Mouse (Mus musculus) MEL (cell line): ENCODE measurements around the gene Col25a1. TPM values are rescaled to one million over a fixed set of nuclear protein-coding genes. Genes with fewer than 3 reads are reported as not detected.

ENCODE experiments used
- DNase-seq: peaks from one replicate; pipeline ENCODE4 v3.0.0; 2011; ENCODE audit warnings: low read depth, low spot score
- H3K27ac ChIP-seq: 2 replicates; pipeline ENCODE4 v1.5.1; 2012; ENCODE audit warnings: low read depth, mild to moderate bottlenecking, control low read depth, low read length, moderate library complexity; ENCODE audit not compliant: control insufficient read depth
- H3K27me3 ChIP-seq, 2 experiments: fragments of 150-350 bp in 1 of 2; sonication (generic) in 1 of 2; 2 replicates each; pipeline ENCODE4 v1.6.1; 2012; ENCODE audit warnings: low read length in 2 of 2, mild to moderate bottlenecking in 2 of 2, improper control_type of control experiment in 1 of 2, moderate library complexity in 1 of 2; ENCODE audit not compliant: insufficient read depth in 2 of 2, control insufficient read depth in 1 of 2
- H3K36me3 ChIP-seq, 2 experiments: 2 replicates each; pipeline ENCODE4 v1.6.1; 2012 to 2014; ENCODE audit warnings: low read length in 2 of 2, improper control_type of control experiment in 1 of 2, inconsistent platforms in 1 of 2, mild to moderate bottlenecking in 1 of 2; ENCODE audit not compliant: insufficient read depth in 2 of 2, control insufficient read depth in 1 of 2
- H3K4me1 ChIP-seq, 2 experiments: fragments of 150-350 bp in 1 of 2; sonication (generic) in 1 of 2; 2 replicates each; pipeline ENCODE4 v1.6.1; 2012; ENCODE audit warnings: low read length in 2 of 2, improper control_type of control experiment in 1 of 2, mild to moderate bottlenecking in 1 of 2; ENCODE audit not compliant: insufficient read depth in 2 of 2, control insufficient read depth in 1 of 2
- H3K4me3 ChIP-seq, 2 experiments: fragments of 150-350 bp in 1 of 2; sonication (generic) in 1 of 2; 2 replicates each; pipeline ENCODE4 v1.5.1; 2012; ENCODE audit warnings: low read depth in 2 of 2, low read length in 2 of 2, mild to moderate bottlenecking in 2 of 2, moderate library complexity in 2 of 2, control low read depth in 1 of 2, improper control_type of control experiment in 1 of 2; ENCODE audit not compliant: control insufficient read depth in 1 of 2, insufficient read depth in 1 of 2
- H3K79me2 ChIP-seq: 2 replicates; pipeline ENCODE4 v1.6.1; 2012; ENCODE audit warnings: mild to moderate bottlenecking, low read length, moderate library complexity; ENCODE audit not compliant: control insufficient read depth, poor library complexity, insufficient read depth
- H3K9ac ChIP-seq: 2 replicates; pipeline ENCODE4 v1.6.1; 2012; ENCODE audit warnings: low read depth, mild to moderate bottlenecking, control low read depth, low read length, moderate library complexity; ENCODE audit not compliant: control insufficient read depth, poor library complexity, severe bottlenecking
- H3K9me3 ChIP-seq: fragments of 150-350 bp; sonication (generic); replicated peaks from 2 replicates; pipeline ENCODE4 v1.6.1; 2012; ENCODE audit warnings: mild to moderate bottlenecking, low read length, improper control_type of control experiment, moderate library complexity; ENCODE audit not compliant: insufficient read depth
- CHD1 ChIP-seq: IDR thresholded peaks from 2 replicates; pipeline ENCODE4 v1.6.1; 2012; ENCODE audit warnings: low read depth, mild to moderate bottlenecking, inconsistent platforms, low read length, improper control_type of control experiment
- CTCF ChIP-seq, 3 experiments: IDR thresholded peaks in 2 of 3; conservative IDR thresholded peaks in 1 of 3; 2 replicates each; pipeline ENCODE4 v1.5.1; 2011 to 2012; ENCODE audit warnings: low read length in 3 of 3, low read depth in 2 of 3, mild to moderate bottlenecking in 2 of 3, improper control_type of control experiment in 1 of 3, inconsistent platforms in 1 of 3, mixed read lengths in 1 of 3, moderate library complexity in 1 of 3; ENCODE audit not compliant: control insufficient read depth in 1 of 3, insufficient read depth in 1 of 3, poor library complexity in 1 of 3, severe bottlenecking in 1 of 3
- E2F4 ChIP-seq: IDR thresholded peaks from 2 replicates; pipeline ENCODE4 v1.6.1; 2011; ENCODE audit warnings: low read depth, low read length, improper control_type of control experiment, borderline replicate concordance
- ETS1 ChIP-seq: IDR thresholded peaks from 2 replicates; pipeline ENCODE4 v1.6.1; 2012; ENCODE audit warnings: low read depth, mild to moderate bottlenecking, inconsistent platforms, low read length, improper control_type of control experiment, moderate library complexity
- GABPA ChIP-seq: IDR thresholded peaks from 2 replicates; pipeline ENCODE4 v1.6.1; 2012; ENCODE audit warnings: low read depth, mild to moderate bottlenecking, inconsistent platforms, low read length, improper control_type of control experiment, moderate library complexity
- HCFC1 ChIP-seq: IDR thresholded peaks from 2 replicates; pipeline ENCODE4 v1.6.1; 2012; ENCODE audit warnings: low read depth, mild to moderate bottlenecking, inconsistent platforms, low read length, improper control_type of control experiment, moderate library complexity
- MAFK ChIP-seq: IDR thresholded peaks from 2 replicates; pipeline ENCODE4 v1.6.1; 2011; ENCODE audit warnings: low read depth, mild to moderate bottlenecking, low read length, improper control_type of control experiment, borderline replicate concordance
- MAX ChIP-seq: IDR thresholded peaks from 2 replicates; pipeline ENCODE4 v1.6.1; 2011; ENCODE audit warnings: low read length, improper control_type of control experiment
- MAZ ChIP-seq: IDR thresholded peaks from 2 replicates; pipeline ENCODE4 v1.6.1; 2012; ENCODE audit warnings: low read depth, mild to moderate bottlenecking, inconsistent platforms, low read length, improper control_type of control experiment
- MYC ChIP-seq: IDR thresholded peaks from 2 replicates; pipeline ENCODE4 v1.6.1; 2011; ENCODE audit warnings: low read depth, mild to moderate bottlenecking, low read length, improper control_type of control experiment, moderate library complexity
- NELFE ChIP-seq: IDR thresholded peaks from 2 replicates; pipeline ENCODE4 v1.6.1; 2011; ENCODE audit warnings: low read depth, low read length, improper control_type of control experiment
- NRF1 ChIP-seq: IDR thresholded peaks from 2 replicates; pipeline ENCODE4 v1.6.1; 2014; ENCODE audit warnings: low read depth, mild to moderate bottlenecking, inconsistent platforms, low read length, improper control_type of control experiment, moderate library complexity; ENCODE audit not compliant: poor library complexity, insufficient read depth, severe bottlenecking
- POLR2AphosphoS5 ChIP-seq: IDR thresholded peaks from 2 replicates; pipeline ENCODE4 v1.6.1; 2012; ENCODE audit warnings: low read depth, borderline replicate concordance, mild to moderate bottlenecking, inconsistent platforms, low read length, moderate library complexity, mixed read lengths
- RAD21 ChIP-seq: IDR thresholded peaks from 2 replicates; pipeline ENCODE4 v1.6.1; 2011; ENCODE audit warnings: mild to moderate bottlenecking, low read depth, low read length, improper control_type of control experiment
- SIN3A ChIP-seq: IDR thresholded peaks from 2 replicates; pipeline ENCODE4 v1.6.1; 2012; ENCODE audit warnings: low read length, improper control_type of control experiment, inconsistent platforms
- SMC3 ChIP-seq: IDR thresholded peaks from 2 replicates; pipeline ENCODE4 v1.6.1; 2011; ENCODE audit warnings: low read depth, low read length, improper control_type of control experiment
- TAL1 ChIP-seq: IDR thresholded peaks from 2 replicates; pipeline ENCODE4 v1.6.1; 2012; ENCODE audit warnings: mild to moderate bottlenecking, inconsistent platforms, low read length, moderate library complexity, mixed read lengths
- TCF12 ChIP-seq: IDR thresholded peaks from 2 replicates; pipeline ENCODE4 v1.6.1; 2014; ENCODE audit warnings: low read depth, mild to moderate bottlenecking, inconsistent platforms, low read length, improper control_type of control experiment, moderate library complexity
- UBTF ChIP-seq: IDR thresholded peaks from 2 replicates; pipeline ENCODE4 v1.6.1; 2012; ENCODE audit warnings: low read depth, mild to moderate bottlenecking, inconsistent platforms, low read length, improper control_type of control experiment, moderate library complexity, borderline replicate concordance; ENCODE audit not compliant: insufficient read depth
- USF1 ChIP-seq: IDR thresholded peaks from 2 replicates; pipeline ENCODE4 v1.6.1; 2014; ENCODE audit warnings: low read depth, mild to moderate bottlenecking, inconsistent platforms, low read length, improper control_type of control experiment, moderate library complexity
- USF2 ChIP-seq, 2 experiments: IDR thresholded peaks; 2 replicates each; pipeline ENCODE4 v1.6.1; 2011 to 2012; ENCODE audit warnings: improper control_type of control experiment in 2 of 2, low read length in 2 of 2, borderline replicate concordance in 1 of 2, inconsistent platforms in 1 of 2, low read depth in 1 of 2, mild to moderate bottlenecking in 1 of 2; ENCODE audit not compliant: insufficient read depth in 1 of 2
- ZC3H11A ChIP-seq: IDR thresholded peaks from 2 replicates; pipeline ENCODE4 v1.6.1; 2012; ENCODE audit warnings: low read depth, mild to moderate bottlenecking, inconsistent platforms, low read length, improper control_type of control experiment
- ZMIZ1 ChIP-seq: IDR thresholded peaks from 2 replicates; pipeline ENCODE4 v1.6.1; 2012; ENCODE audit warnings: low read depth, mild to moderate bottlenecking, inconsistent platforms, low read length, improper control_type of control experiment, moderate library complexity
- ZNF384 ChIP-seq: IDR thresholded peaks from 2 replicates; pipeline ENCODE4 v1.6.1; 2012; ENCODE audit warnings: low read depth, mild to moderate bottlenecking, inconsistent platforms, low read length, improper control_type of control experiment
- polyA plus RNA-seq, 2 experiments: library from polyadenylated mRNA; stranded (reverse) in 1 of 2; unstranded in 1 of 2; fragments of >175 nt in 1 of 2; fragments of >200 nt in 1 of 2; gene quantifications; 2 replicates each; pipeline versions ENCODE4 v1.2.1 to v1.2.4; 2012; ENCODE audit warnings: low replicate concordance in 2 of 2, low read depth in 1 of 2; ENCODE audit not compliant: insufficient read length in 2 of 2, insufficient read depth in 1 of 2, missing spikeins in 1 of 2
- total RNA-seq: library from RNA; depleted of rRNA; stranded (reverse); fragments of 300-350 nt; gene quantifications from 2 replicates; pipeline ENCODE4 v1.2.3, GENCODE M21; 2012

Col25a1 gene
- total and polyA plus RNA-seq, 3 experiments: not detected

DNA sequence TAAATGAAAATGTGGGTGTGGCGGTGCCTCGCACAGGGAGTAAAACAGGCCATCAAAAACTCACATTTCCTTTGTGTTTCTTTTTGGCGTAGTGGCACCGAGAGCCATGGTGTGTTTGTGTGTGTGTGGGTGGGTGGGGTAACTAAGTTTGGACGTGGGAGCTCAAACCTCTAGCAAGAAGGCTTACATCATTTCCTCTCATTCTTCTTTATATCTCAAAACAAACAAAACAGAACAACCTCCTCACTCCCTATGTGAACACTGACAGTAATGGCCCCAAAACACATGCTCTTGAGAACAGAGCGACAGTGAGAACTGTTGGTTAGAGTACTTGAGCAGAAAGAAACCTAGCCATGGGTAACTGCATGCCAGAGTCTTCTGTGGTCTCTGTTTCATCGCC is 121.1 kb downstream of the Col25a1 start:
- H3K27ac ChIP-seq: no peak overlapping the region
- H3K27me3 ChIP-seq: no peaks in the 10 kb centered on the region; a peak in 1 of 4 replicates
- H3K9ac ChIP-seq: no peak overlapping the region
- TF ChIP-seq UBTF (no peak), E2F4 (no peak), HCFC1 (no peak), TAL1 (no peak), MYC (no peak), ZMIZ1 (no peak), NELFE (no peak), POLR2AphosphoS5 (no peak), GABPA (no peak), CTCF (IDR thresholded peaks at IDR 0.05 in 2 of 3, conservative IDR thresholded peaks at IDR 0.05 in 1 of 3; ENCODE audit: control insufficient read depth in 1 of 3, insufficient read depth in 1 of 3, low read depth in 2 of 3, low read length in 3 of 3, poor library complexity in 1 of 3, severe bottlenecking in 1 of 3) (no peak), RAD21 (no peak), ZC3H11A (no peak), MAZ (no peak), TCF12 (no peak), CHD1 (no peak), MAX (no peak), ZNF384 (no peak), MAFK (no peak), ETS1 (no peak), SMC3 (no peak)
- H3K79me2 ChIP-seq: no peaks in the 10 kb centered on the region
- no peak for DNase-seq
- no peak overlapping the region for H3K4me3 ChIP-seq
- no peaks in the 10 kb centered on the region for H3K4me1 ChIP-seq
- no peaks in the 10 kb centered on the region for H3K9me3 ChIP-seq
- no peaks in the 10 kb centered on the region for H3K36me3 ChIP-seq

DNA sequence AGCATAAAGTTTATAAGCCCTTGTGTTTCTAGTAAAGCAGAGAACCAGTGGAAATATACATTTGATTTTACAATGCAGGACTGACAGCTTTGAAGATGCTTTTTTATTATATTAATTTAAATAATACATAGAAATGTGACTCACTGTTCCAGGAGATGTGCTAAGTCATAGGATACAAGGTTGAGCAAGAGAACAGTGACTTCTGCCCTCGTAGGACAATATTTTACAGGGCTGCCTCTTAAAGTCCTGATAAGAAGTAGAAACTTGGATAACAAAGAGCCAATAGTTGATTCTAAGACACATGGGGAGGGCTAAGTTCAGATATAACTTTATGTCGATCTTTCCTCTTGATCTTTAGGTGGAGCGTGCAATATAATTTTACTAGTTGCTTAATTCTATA is 124.8 kb downstream of the Col25a1 start:
- TF ChIP-seq SIN3A (no peak), USF2 (IDR thresholded peaks at IDR 0.05; ENCODE audit: borderline replicate concordance in 1 of 2, insufficient read depth in 1 of 2, low read depth in 1 of 2, low read length in 2 of 2) (no peak), MAX (no peak), HCFC1 (no peak), ZNF384 (no peak), NRF1 (no peak), USF1 (no peak)
- TF ChIP-seq, all 39 proteins: peak for 0
- no peak for DNase-seq
- Histone ChIP-seq H3K9ac (no peak overlapping the region), H3K4me1 (no peaks in the 10 kb centered on the region), H3K79me2 (no peaks in the 10 kb centered on the region), H3K4me3 (no peak overlapping the region), H3K27me3 (no peaks in the 10 kb centered on the region; a peak in 1 of 4 replicates), H3K9me3 (no peaks in the 10 kb centered on the region), H3K27ac (no peak overlapping the region), H3K36me3 (no peaks in the 10 kb centered on the region)
